Mouse (Mus musculus): ENCODE data around the gene Fbxl8. TPM values are rescaled to one million over a fixed set of nuclear protein-coding genes. Genes with fewer than 3 reads are reported as not detected.

Gene Fbxl8
- polyA plus RNA-seq, 1 experiment from 2014 or later = 1.1 TPM

GRCm38 (mm10) chr8:105303396-105303795 is 38.9 kb downstream of the Fbxl8 start:
- Histone ChIP-seq H3K4me3 (no peak overlapping the region), H3K9ac (no peak overlapping the region), H3K4me1 (replicated peaks) (peaks cover 42% of the 10 kb centered on the region), H3K36me3 (peaks cover 78% of the 10 kb centered on the region), H3K27me3 (no peaks in the 10 kb centered on the region), H3K4me2 (no peak overlapping the region), H3K9me3 (no peaks in the 10 kb centered on the region), H3K27ac (no peak overlapping the region)
- ATAC-seq (ENCODE audit: low FRiP score) = no peak
- 88% methylated on average over 8 of the region's 8 CpGs for whole genome bisulfite sequencing

DNA sequence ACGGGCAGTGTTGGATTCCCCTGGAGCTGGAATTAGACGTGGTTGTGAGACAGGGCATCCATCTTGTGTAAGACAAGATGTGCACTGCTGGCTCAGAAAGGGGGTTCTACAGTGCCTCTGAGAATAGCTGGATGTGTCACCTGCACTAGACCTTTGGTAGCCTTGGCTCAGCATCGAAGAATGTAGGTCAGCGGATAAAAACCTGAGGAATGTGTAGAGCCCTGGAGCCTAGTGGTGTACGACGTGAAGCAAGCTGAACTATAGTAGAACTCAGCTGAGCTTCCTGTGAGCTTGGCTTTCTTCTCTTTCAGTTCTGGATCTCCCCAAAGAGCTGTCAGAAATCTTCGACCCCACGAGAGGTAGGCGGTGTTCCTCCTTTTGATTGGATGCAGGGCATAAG is 39.4 kb downstream of the Fbxl8 start:
- ATAC-seq (ENCODE audit: low FRiP score) = no peak
- Histone ChIP-seq H3K4me2 (no peak overlapping the region), H3K9ac (no peak overlapping the region; the same call in 1 of the 2 replicates), H3K4me1 (replicated peaks) (peaks cover 37% of the 10 kb centered on the region), H3K27ac (0 out of 2 replicates have a peak overlapping the region, but pooled peaks have one; percentile 53), H3K4me3 (no peak overlapping the region), H3K27me3 (no peaks in the 10 kb centered on the region), H3K36me3 (peaks cover 80% of the 10 kb centered on the region), H3K9me3 (no peaks in the 10 kb centered on the region)
- 82% methylated on average over 9 of the region's 9 CpGs for WGBS

- no peak overlapping the region; the same call in 1 of the 2 replicates for H3K9ac ChIP-seq
- H3K27ac ChIP-seq = peak overlapping the region; percentile 53; the same call in 1 of the 2 replicates
- ATAC-seq (ENCODE audit: low FRiP score) = peak; percentile 9; the same call in 1 of the 2 replicates
- WGBS = 68% methylated on average over 9 of the region's 9 CpGs
- H3K4me1 ChIP-seq (replicated peaks) = peaks cover 30% of the 10 kb centered on the region
- no peak overlapping the region for H3K4me3 ChIP-seq
- H3K4me2 ChIP-seq = no peak overlapping the region
- no peaks in the 10 kb centered on the region for H3K9me3 ChIP-seq
- H3K27me3 ChIP-seq = no peaks in the 10 kb centered on the region
- peaks cover 82% of the 10 kb centered on the region for H3K36me3 ChIP-seq
Observed at GRCm38 (mm10) chr8:105304325-105305210, 40.1 kb downstream of the Fbxl8 start.

GRCm38 (mm10) chr8:105305211-105306145 is 41.0 kb downstream of the Fbxl8 start, which contains the start of gene Elmo3:
Gene Elmo3, plus strand, starts transcription at chr8:105305601.
- ATAC-seq (ENCODE audit: low FRiP score) = peak; percentile 55
- Histone ChIP-seq H3K36me3 (peaks cover 82% of the 10 kb centered on the region), H3K27me3 (no peaks in the 10 kb centered on the region), H3K9ac (peak within 1 kb of the TSS; percentile 66), H3K4me1 (replicated peaks) (peaks cover 25% of the 10 kb centered on the region), H3K4me2 (peak within 1 kb of the TSS; percentile 48), H3K9me3 (no peaks in the 10 kb centered on the region), H3K27ac (peak within 1 kb of the TSS; percentile 66), H3K4me3 (peak within 1 kb of the TSS; percentile 17; the same call in 1 of the 2 replicates)
- WGBS = 8% methylated on average over 30 of the region's 30 CpGs

DNA sequence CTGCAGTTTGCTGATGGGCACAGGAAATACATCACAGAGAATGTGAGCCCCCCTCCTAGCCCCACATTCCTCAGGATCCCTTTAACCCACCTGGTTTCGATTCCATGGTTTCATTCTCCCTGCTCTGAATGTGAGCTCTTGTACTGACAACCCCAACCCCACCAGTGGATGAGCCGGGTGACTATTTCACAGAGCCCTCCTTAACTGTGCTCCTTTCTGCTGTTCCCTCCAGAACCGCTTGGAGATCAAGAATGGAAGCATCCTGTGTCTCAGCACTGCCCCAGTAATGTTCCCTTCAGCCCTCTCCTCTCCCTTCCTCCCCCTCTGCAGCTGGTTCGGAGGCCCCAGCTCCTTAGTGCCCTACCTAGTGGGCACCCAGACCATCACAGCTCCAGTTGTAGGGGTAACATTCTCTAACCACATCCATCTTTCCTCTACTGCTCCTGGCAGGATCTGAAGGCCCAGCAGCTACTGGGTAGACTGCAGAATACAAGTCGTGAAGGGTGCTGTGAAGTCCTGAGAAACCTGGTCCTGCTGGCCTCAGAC is 41.8 kb downstream of the Fbxl8 start:
- 60% methylated on average over 5 of the region's 5 CpGs for WGBS
- H3K9ac ChIP-seq = peak overlapping the region; percentile 66; the same call in 1 of the 2 replicates
- peaks cover 79% of the 10 kb centered on the region for H3K36me3 ChIP-seq

DNA sequence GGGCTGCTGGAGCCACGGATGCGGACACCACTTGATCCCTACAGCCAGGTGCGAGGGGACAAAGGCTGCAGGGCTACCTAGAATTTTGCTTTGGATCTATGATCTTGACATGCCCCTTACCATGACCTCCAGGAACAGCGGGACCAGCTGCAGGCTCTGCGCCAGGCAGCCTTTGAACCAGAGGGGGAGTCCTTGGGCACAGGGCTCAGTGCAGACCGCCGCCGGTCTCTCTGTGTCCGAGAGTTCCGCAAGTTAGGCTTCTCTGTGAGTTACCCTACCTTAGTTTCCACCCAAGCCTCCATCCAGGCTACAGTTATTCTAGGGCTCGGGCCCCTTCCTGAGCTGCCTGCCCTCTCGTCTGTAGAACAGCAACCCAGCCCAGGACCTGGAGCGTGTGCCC is 43.2 kb downstream of the Fbxl8 start:
- Histone ChIP-seq H3K27ac (no peak overlapping the region), H3K9ac (no peak overlapping the region), H3K36me3 (peaks cover 79% of the 10 kb centered on the region), H3K9me3 (no peaks in the 10 kb centered on the region), H3K4me3 (no peak overlapping the region), H3K4me1 (replicated peaks) (peaks cover 25% of the 10 kb centered on the region), H3K27me3 (no peaks in the 10 kb centered on the region), H3K4me2 (no peak overlapping the region)
- ATAC-seq (ENCODE audit: low FRiP score) = no peak
- 95% methylated on average over 13 of the region's 13 CpGs for WGBS

More for the DNA sequence above, 41.8 kb downstream of the Fbxl8 start:
- Histone ChIP-seq H3K4me3 (peak overlapping the region; percentile 17; the same call in 1 of the 2 replicates), H3K27me3 (no peaks in the 10 kb centered on the region), H3K4me1 (replicated peaks) (peaks cover 25% of the 10 kb centered on the region), H3K9me3 (no peaks in the 10 kb centered on the region), H3K27ac (peak overlapping the region; percentile 66), H3K4me2 (peak overlapping the region; percentile 48)
- ATAC-seq (ENCODE audit: low FRiP score) = peak; percentile 33

- ATAC-seq (ENCODE audit: low FRiP score) = no peak
- Histone ChIP-seq H3K27ac (no peak overlapping the region), H3K4me2 (no peak overlapping the region), H3K9ac (no peak overlapping the region), H3K4me3 (no peak overlapping the region), H3K27me3 (no peaks in the 10 kb centered on the region), H3K36me3 (peaks cover 80% of the 10 kb centered on the region), H3K4me1 (replicated peaks) (peaks cover 25% of the 10 kb centered on the region), H3K9me3 (no peaks in the 10 kb centered on the region)
- 96% methylated on average over 10 of the region's 10 CpGs for WGBS
Observed at GRCm38 (mm10) chr8:105308428-105308827, 44.0 kb downstream of the Fbxl8 start.

DNA sequence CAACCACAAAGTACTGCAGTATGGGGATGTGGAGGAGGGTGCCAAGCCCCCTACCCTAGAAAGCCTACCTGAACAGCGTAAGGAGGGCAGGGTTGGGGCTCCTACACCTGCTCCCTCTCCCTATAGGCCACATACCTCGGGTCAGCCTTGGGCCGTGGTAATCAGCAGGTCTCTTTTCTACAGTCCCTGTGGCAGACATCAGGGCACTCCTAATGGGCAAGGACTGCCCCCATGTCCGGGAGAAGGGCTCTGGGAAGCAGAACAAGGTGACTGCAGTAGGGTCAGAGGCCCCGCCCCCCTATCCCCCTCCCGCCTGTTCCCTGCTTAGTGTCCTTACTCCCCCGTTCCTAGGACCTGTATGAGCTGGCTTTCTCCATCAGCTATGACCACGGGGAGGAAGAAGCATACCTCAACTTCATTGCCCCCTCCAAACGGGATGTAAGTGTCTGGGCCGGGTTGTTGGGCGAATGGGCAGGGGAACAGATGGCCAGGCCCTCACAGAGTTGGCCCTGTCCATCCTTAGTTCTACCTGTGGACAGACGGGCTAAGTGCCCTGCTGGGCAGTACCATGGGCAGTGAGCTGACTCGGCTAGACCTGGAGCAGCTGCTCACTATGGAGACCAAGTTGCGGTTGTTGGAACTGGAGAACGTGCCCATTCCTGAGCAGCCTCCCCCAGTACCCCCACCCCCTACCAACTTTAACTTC is 44.8 kb downstream of the Fbxl8 start:
- WGBS = 82% methylated on average over 15 of the region's 15 CpGs
- peaks cover 80% of the 10 kb centered on the region for H3K36me3 ChIP-seq
- H3K27ac ChIP-seq = no peak overlapping the region
- no peaks in the 10 kb centered on the region for H3K27me3 ChIP-seq
- H3K4me3 ChIP-seq = no peak overlapping the region
- H3K4me2 ChIP-seq = no peak overlapping the region
- H3K4me1 ChIP-seq (replicated peaks) = peaks cover 22% of the 10 kb centered on the region
- no peak for ATAC-seq (ENCODE audit: low FRiP score)
- no peak overlapping the region for H3K9ac ChIP-seq
- H3K9me3 ChIP-seq = no peaks in the 10 kb centered on the region

DNA sequence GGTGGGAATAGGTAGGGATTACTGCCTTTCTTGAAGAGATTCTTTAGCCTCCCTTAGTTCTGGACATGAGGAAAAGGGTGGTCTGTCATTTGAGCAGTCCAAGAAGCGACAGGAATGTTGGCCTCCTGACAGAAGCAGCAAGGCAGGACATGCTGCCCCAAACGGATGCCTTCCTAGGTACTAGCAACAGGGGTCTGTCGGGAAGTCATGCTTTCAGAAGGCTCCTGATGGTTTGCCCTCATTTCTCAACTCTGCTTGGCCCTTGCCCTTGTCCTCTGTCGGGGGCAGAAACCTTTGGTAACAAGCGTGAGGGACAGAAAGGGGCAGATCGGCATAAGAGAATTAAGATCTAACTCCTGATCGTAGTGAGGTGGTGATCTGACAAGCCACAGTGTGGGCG is 45.7 kb downstream of the Fbxl8 start:
- Histone ChIP-seq H3K27me3 (no peaks in the 10 kb centered on the region), H3K4me1 (replicated peaks) (peaks cover 14% of the 10 kb centered on the region), H3K4me3 (no peak overlapping the region), H3K9ac (no peak overlapping the region), H3K4me2 (no peak overlapping the region), H3K27ac (no peak overlapping the region), H3K9me3 (no peaks in the 10 kb centered on the region), H3K36me3 (peaks cover 82% of the 10 kb centered on the region)
- ATAC-seq (ENCODE audit: low FRiP score) = no peak
- 85% methylated on average over 8 of the region's 8 CpGs for WGBS

GRCm38 (mm10) chr8:105311718-105312117 is 47.3 kb downstream of the Fbxl8 start:
- ATAC-seq (ENCODE audit: low FRiP score) = no peak
- H3K9me3 ChIP-seq = no peaks in the 10 kb centered on the region
- no peaks in the 10 kb centered on the region for H3K27me3 ChIP-seq
- no peak overlapping the region for H3K27ac ChIP-seq
- 90% methylated on average over 1 of the region's 1 CpGs for WGBS
- no peak overlapping the region for H3K4me3 ChIP-seq
- no peak overlapping the region for H3K9ac ChIP-seq
- peaks cover 95% of the 10 kb centered on the region for H3K36me3 ChIP-seq
- no peaks in the 10 kb centered on the region for H3K4me1 ChIP-seq (replicated peaks)
- no peak overlapping the region for H3K4me2 ChIP-seq

DNA sequence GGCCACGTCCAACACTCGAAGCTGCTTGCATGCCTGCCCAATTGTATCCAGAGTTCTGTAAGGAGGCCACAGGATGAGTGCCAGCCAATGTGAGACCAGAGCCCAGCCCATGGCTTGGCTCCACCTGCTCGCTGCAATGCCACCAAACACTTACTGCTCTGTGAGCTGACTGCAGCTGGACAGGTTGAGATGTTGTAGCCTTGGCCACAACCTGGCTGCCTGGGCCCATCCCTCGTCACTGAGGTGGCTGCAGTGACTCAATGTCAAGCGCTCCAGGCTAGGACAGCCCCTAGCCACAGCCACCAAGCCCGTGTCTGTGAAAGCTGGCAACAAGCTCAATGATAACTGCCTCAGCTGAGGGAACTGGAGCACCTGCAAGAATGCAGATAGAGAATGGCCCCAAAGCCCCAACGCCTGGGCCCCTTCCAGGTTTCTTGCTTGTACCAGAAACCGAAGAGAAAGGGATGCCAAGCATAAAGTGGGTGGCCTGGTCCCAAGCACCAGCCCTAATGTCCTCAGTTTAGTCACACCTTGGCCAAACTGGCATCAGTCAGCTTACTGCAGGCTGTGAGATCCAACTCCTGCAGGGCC is 48.5 kb downstream of the Fbxl8 start:
- no peaks in the 10 kb centered on the region for H3K4me1 ChIP-seq (replicated peaks)
- no peaks in the 10 kb centered on the region for H3K27me3 ChIP-seq
- no peak overlapping the region for H3K4me3 ChIP-seq
- H3K36me3 ChIP-seq = peaks cover 97% of the 10 kb centered on the region
- no peak for ATAC-seq (ENCODE audit: low FRiP score)
- WGBS = 95% methylated on average over 8 of the region's 8 CpGs
- H3K4me2 ChIP-seq = no peak overlapping the region
- H3K9ac ChIP-seq = no peak overlapping the region
- H3K9me3 ChIP-seq = no peaks in the 10 kb centered on the region
- H3K27ac ChIP-seq = no peak overlapping the region
